Mouse (Mus musculus) hindbrain, embryonic 11.5 days (tissue): Measurements from ENCODE around the gene Pltp. TPM values are rescaled to one million over a fixed set of nuclear protein-coding genes. Genes with fewer than 3 reads are reported as not detected.
A peak's percentile ranks its signal among the peaks of the same experiment; 100 is the strongest.

Experiments
- ATAC-seq: fragments of 200-750 bp; cut with Nextera tagmentation; 2 replicates; pipeline ENCODE4 v1.8.0; 2017; ENCODE audit warnings: mild to moderate bottlenecking, moderate TSS enrichment, moderate library complexity; ENCODE audit not compliant: low FRiP score
- DNase-seq: peaks from one replicate; pipeline ENCODE4 v3.0.0-alpha.2; 2015; ENCODE audit warnings: low spot score
- H3K27ac ChIP-seq: fragments of 300-500 bp; sonication (generic); 2 replicates; pipeline ENCODE4 v1.5.1; 2014; ENCODE audit warnings: mild to moderate bottlenecking, low read depth, low read length
- H3K27me3 ChIP-seq: fragments of 300-500 bp; sonication (generic); 2 replicates; pipeline ENCODE4 v1.6.1; 2014; ENCODE audit warnings: mild to moderate bottlenecking, low read length, moderate library complexity, mixed read lengths; ENCODE audit not compliant: control insufficient read depth, insufficient read depth
- H3K36me3 ChIP-seq: fragments of 300-500 bp; sonication (generic); 2 replicates; pipeline ENCODE4 v1.6.1; 2014; ENCODE audit warnings: mild to moderate bottlenecking, low read length, moderate library complexity, mixed read lengths; ENCODE audit not compliant: control insufficient read depth, insufficient read depth
- H3K4me1 ChIP-seq: fragments of 300-500 bp; sonication (generic); replicated peaks from 2 replicates; pipeline ENCODE4 v1.6.1; 2014; ENCODE audit warnings: low read length, mixed read lengths; ENCODE audit not compliant: control insufficient read depth, insufficient read depth
- H3K4me2 ChIP-seq: fragments of 300-500 bp; sonication (generic); replicated peaks from 2 replicates; pipeline ENCODE4 v1.6.1; 2014; ENCODE audit warnings: mild to moderate bottlenecking, low read depth, low read length
- H3K4me3 ChIP-seq: fragments of 300-500 bp; sonication (generic); 2 replicates; pipeline ENCODE4 v1.5.1; 2014; ENCODE audit warnings: low read depth, low read length
- H3K9ac ChIP-seq: fragments of 300-500 bp; sonication (generic); 2 replicates; pipeline ENCODE4 v1.6.1; 2014; ENCODE audit warnings: low read depth, low read length
- H3K9me3 ChIP-seq: fragments of 300-500 bp; sonication (generic); 2 replicates; pipeline ENCODE4 v1.6.1; 2016; ENCODE audit warnings: low read length; ENCODE audit not compliant: control insufficient read depth
- WGBS: fragments of 180-500 bp; shearing (Covaris S2); extraction: QIAGEN DNeasy Blood & Tissue Kit; methylation state at CpG from one replicate; pipeline ENCODE4 v1.1.7; 2014; 5-methylcytosine and 5-hydroxymethylcytosine counted together
- polyA plus RNA-seq: library from polyadenylated mRNA; unstranded; fragments of >200 nt; fragmentation: Nextera tagmentation; extraction: Ambion mirVana; gene quantifications from 2 replicates; pipeline ENCODE4 v1.2.1, GENCODE M21; 2014

The Pltp gene
- polyA plus RNA-seq, 1 experiment from 2014 or later: 67.6 TPM

DNA sequence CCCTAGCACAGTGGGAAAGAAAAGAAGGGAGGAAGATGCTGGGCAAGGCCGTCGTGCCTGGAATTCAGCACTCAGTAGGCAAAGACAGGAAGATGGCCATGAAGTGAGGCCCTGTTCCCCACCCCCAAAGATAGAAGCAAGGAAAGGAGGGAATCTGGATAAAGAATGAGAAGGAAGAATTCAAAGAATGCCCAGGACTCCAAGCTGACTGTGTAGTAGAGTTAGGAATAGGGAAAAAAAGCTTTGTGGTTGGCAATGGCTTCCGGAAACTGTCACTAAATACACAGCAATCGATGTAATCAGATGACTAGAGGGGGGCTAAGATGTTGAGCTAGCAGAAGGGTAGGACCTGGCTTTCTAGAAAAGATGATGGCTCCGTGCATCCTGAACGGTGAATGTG, 40.3 kb downstream of the Pltp start:
- Histone ChIP-seq H3K4me3 (no peak overlapping the region), H3K4me1 (peaks cover under 1% of the 10 kb centered on the region; the same call in 1 of the 2 replicates), H3K4me2 (no peak overlapping the region), H3K27ac (no peak overlapping the region), H3K9ac (no peak overlapping the region), H3K9me3 (no peaks in the 10 kb centered on the region), H3K36me3 (no peaks in the 10 kb centered on the region), H3K27me3 (no peaks in the 10 kb centered on the region)
- DNase-seq (no peak), ATAC-seq (no peak)
- 89% methylated on average over 6 of the region's 6 CpGs for WGBS

- Histone ChIP-seq H3K4me1 (no peaks in the 10 kb centered on the region), H3K27ac (no peak overlapping the region), H3K4me3 (no peak overlapping the region), H3K36me3 (no peaks in the 10 kb centered on the region), H3K9me3 (no peaks in the 10 kb centered on the region), H3K4me2 (no peak overlapping the region), H3K27me3 (no peaks in the 10 kb centered on the region), H3K9ac (no peak overlapping the region)
- DNase-seq (no peak), ATAC-seq (no peak)
- 92% methylated on average over 8 of the region's 8 CpGs for WGBS
Measured at GRCm38 (mm10) chr2:164815821-164816220, 41.7 kb downstream of the Pltp start.

- no peak overlapping the region for H3K4me2 ChIP-seq
- no peaks in the 10 kb centered on the region for H3K36me3 ChIP-seq
- ATAC-seq: no peak
Measured at GRCm38 (mm10) chr2:164815348-164815747, 42.2 kb downstream of the Pltp start.

DNA sequence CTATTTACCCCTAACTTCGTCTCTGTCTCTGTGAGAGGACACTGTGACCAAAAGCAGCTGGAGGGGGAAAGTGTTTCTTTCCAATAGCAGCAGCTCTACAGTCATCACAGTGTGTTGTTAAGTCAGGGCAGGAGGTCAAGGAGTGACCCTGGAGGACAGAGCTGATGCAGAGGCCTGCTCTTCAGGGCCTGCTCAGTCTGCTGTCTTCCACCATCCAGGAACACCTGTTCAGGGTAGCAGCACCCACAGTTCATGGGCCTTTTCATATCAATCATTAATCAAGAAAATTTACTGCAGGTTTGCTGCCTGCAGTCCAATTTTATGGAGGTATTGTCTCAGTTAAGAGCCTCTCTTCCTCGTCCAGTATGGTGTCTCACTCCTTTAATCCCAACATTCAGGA, 44.0 kb downstream of the Pltp start:
- Histone ChIP-seq H3K4me3 (no peak overlapping the region), H3K4me1 (no peaks in the 10 kb centered on the region), H3K4me2 (no peak overlapping the region), H3K9me3 (no peaks in the 10 kb centered on the region), H3K27me3 (no peaks in the 10 kb centered on the region), H3K36me3 (peaks cover 3% of the 10 kb centered on the region; the same call in 1 of the 2 replicates), H3K27ac (no peak overlapping the region), H3K9ac (no peak overlapping the region)
- WGBS: 63% methylated on average over 2 of the region's 2 CpGs
- DNase-seq: no peak
- ATAC-seq: no peak

More at GRCm38 (mm10) chr2:164815348-164815747, 42.2 kb downstream of the Pltp start:
- Histone ChIP-seq H3K27ac (no peak overlapping the region), H3K9me3 (no peaks in the 10 kb centered on the region), H3K27me3 (no peaks in the 10 kb centered on the region), H3K4me1 (no peaks in the 10 kb centered on the region), H3K4me3 (no peak overlapping the region), H3K9ac (no peak overlapping the region)
- 89% methylated on average over 5 of the region's 5 CpGs for WGBS
- no peak for DNase-seq

GRCm38 (mm10) chr2:164806614-164807013, 50.9 kb downstream of the Pltp start:
- Histone ChIP-seq H3K4me2 (no peak overlapping the region), H3K36me3 (peaks cover 3% of the 10 kb centered on the region; the same call in 1 of the 2 replicates), H3K27ac (no peak overlapping the region), H3K4me3 (no peak overlapping the region), H3K27me3 (no peaks in the 10 kb centered on the region), H3K4me1 (peaks cover 4% of the 10 kb centered on the region), H3K9ac (no peak overlapping the region), H3K9me3 (no peaks in the 10 kb centered on the region)
- 84% methylated on average over 7 of the region's 7 CpGs for WGBS
- ATAC-seq (no peak), DNase-seq (no peak)

DNA sequence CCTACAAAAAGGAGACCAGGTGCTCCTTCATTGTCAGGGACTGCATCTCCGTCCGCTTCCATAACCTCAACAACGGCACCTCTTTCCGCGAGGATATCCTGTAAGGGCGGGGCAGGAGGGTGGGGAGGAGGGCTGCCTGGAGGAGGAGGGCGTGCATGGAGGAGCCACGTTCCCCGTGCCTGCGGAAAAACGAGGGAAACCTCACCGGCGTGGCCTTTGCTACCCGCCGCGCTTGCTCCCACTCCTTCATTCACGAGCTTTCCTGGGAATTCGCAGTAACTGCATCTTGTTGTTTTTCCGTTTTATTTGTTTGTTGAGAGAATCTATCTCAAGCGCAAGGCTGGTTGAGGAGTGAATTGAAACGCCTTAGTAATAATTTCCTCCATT, 52.2 kb downstream of the Pltp start:
- Histone ChIP-seq H3K9ac (peak overlapping the region; percentile 75), H3K27me3 (no peaks in the 10 kb centered on the region), H3K9me3 (no peaks in the 10 kb centered on the region), H3K36me3 (peaks cover 3% of the 10 kb centered on the region; the same call in 1 of the 2 replicates), H3K27ac (peak overlapping the region; percentile 77), H3K4me2 (peak overlapping the region; percentile 77), H3K4me3 (peak overlapping the region; percentile 83), H3K4me1 (peaks cover 4% of the 10 kb centered on the region)
- no peak for DNase-seq
- peak; percentile 72 for ATAC-seq
- 2% methylated on average over 21 of the region's 21 CpGs for WGBS

DNA sequence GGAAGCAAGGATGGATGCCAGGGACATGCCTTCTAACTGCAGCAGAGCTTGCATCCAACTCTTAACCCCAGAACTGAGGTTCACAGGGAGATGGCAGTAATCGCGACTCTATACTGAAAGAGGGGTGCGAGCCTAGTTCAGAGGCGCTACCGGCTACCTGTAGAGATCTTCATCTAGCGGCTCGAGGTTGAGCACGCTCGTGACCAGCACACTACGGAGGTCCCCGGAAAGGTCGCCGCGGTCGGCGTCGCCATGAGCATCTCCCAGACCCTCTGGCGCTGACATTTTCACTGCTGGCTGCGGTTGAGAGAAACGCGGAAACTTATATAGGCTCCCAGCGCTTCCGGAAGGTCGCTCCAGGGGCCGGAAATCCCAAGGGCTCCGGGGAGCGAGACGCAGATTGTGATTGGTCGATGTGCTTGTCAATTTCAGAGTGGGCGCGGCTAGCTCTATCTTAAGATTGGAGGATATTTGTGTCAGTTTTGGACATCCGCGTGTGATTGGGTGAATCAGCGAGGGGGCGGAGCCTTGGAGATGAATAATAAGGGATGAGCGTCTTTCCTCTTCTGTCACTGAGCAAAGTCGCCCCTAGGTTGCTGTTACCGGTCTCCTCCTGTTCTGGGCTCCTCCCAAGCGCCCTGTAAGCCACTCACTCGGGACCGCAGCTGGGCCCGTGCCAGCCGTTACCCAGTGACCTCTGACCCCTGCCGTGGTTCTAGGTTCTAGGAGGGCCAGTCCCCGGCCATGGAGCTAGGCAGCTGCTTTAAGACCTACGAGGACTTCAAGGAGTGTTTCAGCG, 52.8 kb downstream of the Pltp start, which contains the start of the genes Acot8 and Zswim3:
Gene Acot8, minus strand, starts transcription at position 350 of the 799 bp plus-strand sequence.
Gene Zswim3, plus strand, starts transcription at position 566 of the 799 bp plus-strand sequence.
- H3K9ac ChIP-seq: peak within 1 kb of the TSS; percentile 75
- peaks cover 3% of the 10 kb centered on the region; the same call in 1 of the 2 replicates for H3K36me3 ChIP-seq
- peak; percentile 98 for DNase-seq
- ATAC-seq: peak; percentile 97
- WGBS: under 1% methylated on average over 47 of the region's 47 CpGs
- no peaks in the 10 kb centered on the region for H3K27me3 ChIP-seq
- peaks cover 4% of the 10 kb centered on the region for H3K4me1 ChIP-seq
- peak within 1 kb of the TSS; percentile 77 for H3K4me2 ChIP-seq
- H3K27ac ChIP-seq: peak within 1 kb of the TSS; percentile 77
- no peaks in the 10 kb centered on the region for H3K9me3 ChIP-seq
- H3K4me3 ChIP-seq: peak within 1 kb of the TSS; percentile 83

GRCm38 (mm10) chr2:164803921-164804313, 53.6 kb downstream of the Pltp start:
- Histone ChIP-seq H3K9me3 (no peaks in the 10 kb centered on the region), H3K9ac (peak overlapping the region; percentile 68; the same call in 1 of the 2 replicates), H3K4me3 (peak overlapping the region; percentile 83), H3K27ac (no peak overlapping the region), H3K36me3 (peaks cover 6% of the 10 kb centered on the region; the same call in 1 of the 2 replicates), H3K4me2 (peak overlapping the region; percentile 51), H3K27me3 (no peaks in the 10 kb centered on the region), H3K4me1 (peaks cover 4% of the 10 kb centered on the region)
- no peak for DNase-seq
- WGBS: 69% methylated on average over 1 of the region's 1 CpGs
- no peak for ATAC-seq
